7 mouse cellular contexts compared by ENCODE assay signal in the genomic region with DNA sequence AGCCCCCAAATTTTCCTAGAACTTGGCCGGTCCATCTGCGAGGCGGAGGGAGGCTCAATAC. TPM values are rescaled to one million over a fixed set of nuclear protein-coding genes. Genes with fewer than 3 reads are reported as not detected.
DNase-seq lines count a peak whose midpoint lies in the region; ATAC-seq and TF ChIP-seq lines count a peak whose summit lies in the region.

A gene (minus strand): TSS at position 14 of the 61 bp plus-strand sequence.

- H3K4me1 ChIP-seq in lung, adult 2 months (ENCODE audit: control insufficient read depth, insufficient read depth, low read length), result no peaks in the 10 kb centered on the region
- peaks cover 21% of the 10 kb centered on the region for H3K4me1 ChIP-seq in embryonic facial prominence, embryonic 15.5 days
- H3K4me1 ChIP-seq in limb, embryonic 10.5 days, result peaks cover 29% of the 10 kb centered on the region
- peaks cover 34% of the 10 kb centered on the region for H3K4me1 ChIP-seq in neural tube, embryonic 15.5 days

- ATAC-seq in embryonic facial prominence, embryonic 15.5 days (ENCODE audit: insufficient number of reproducible peaks, low FRiP score, low TSS enrichment, low read depth), result no peak
- no peak for ATAC-seq in neural tube, embryonic 15.5 days (ENCODE audit: low FRiP score)

- no peaks in the 10 kb centered on the region for H3K9me3 ChIP-seq in embryonic facial prominence, embryonic 15.5 days (replicated peaks)
- H3K9me3 ChIP-seq in limb, embryonic 10.5 days (replicated peaks), result no peaks in the 10 kb centered on the region
- no peaks in the 10 kb centered on the region for H3K9me3 ChIP-seq in neural tube, embryonic 15.5 days (replicated peaks)

- TF ChIP-seq CTCF in lung, adult 2 months (IDR thresholded peaks at IDR 0.05; ENCODE audit: insufficient read depth, low read length), result no peak

- peak within 1 kb of the TSS; percentile 90 for H3K4me3 ChIP-seq in lung, adult 2 months (replicated peaks; ENCODE audit: extremely low read depth, low read depth, low read length)
- peak within 1 kb of the TSS; percentile 79 for H3K4me3 ChIP-seq in embryonic facial prominence, embryonic 15.5 days (replicated peaks)
- H3K4me3 ChIP-seq in limb, embryonic 10.5 days, result peak within 1 kb of the TSS; percentile 85
- H3K4me3 ChIP-seq in neural tube, embryonic 15.5 days (replicated peaks), result peak within 1 kb of the TSS; percentile 77

- TF ChIP-seq POLR2A in lung, adult 2 months (IDR thresholded peaks at IDR 0.05; ENCODE audit: borderline replicate concordance, extremely low read depth, low read depth, low read length), result no peak

- DNase-seq in lung, adult 2 months, result no peak
- DNase-seq in lung, adult 18-20 months, result no peak
- DNase-seq in limb, embryonic 10.5 days (ENCODE audit: low spot score), result no peak
- DNase-seq in urinary bladder, postnatal 14 days (ENCODE audit: low spot score), result no peak
- no peak for DNase-seq in thymus, postnatal 4 days

- H3K36me3 ChIP-seq in embryonic facial prominence, embryonic 15.5 days, result 0 out of 2 replicates have a peak, but pooled peaks cover 5% of the 10 kb centered on the region
- H3K36me3 ChIP-seq in limb, embryonic 10.5 days, result peaks cover 10% of the 10 kb centered on the region
- H3K36me3 ChIP-seq in neural tube, embryonic 15.5 days, result peaks cover 12% of the 10 kb centered on the region; the same call in 1 of the 2 replicates

- peak within 1 kb of the TSS; percentile 45 for H3K27ac ChIP-seq in embryonic facial prominence, embryonic 15.5 days (replicated peaks)
- peak within 1 kb of the TSS; percentile 90 for H3K27ac ChIP-seq in limb, embryonic 10.5 days
- peak within 1 kb of the TSS; percentile 88 for H3K27ac ChIP-seq in neural tube, embryonic 15.5 days (replicated peaks)

- peak within 1 kb of the TSS; percentile 89 for H3K4me2 ChIP-seq in embryonic facial prominence, embryonic 15.5 days (replicated peaks)
- H3K4me2 ChIP-seq in neural tube, embryonic 15.5 days, result peak within 1 kb of the TSS; percentile 87

- H3K27me3 ChIP-seq in embryonic facial prominence, embryonic 15.5 days, result no peaks in the 10 kb centered on the region
- H3K27me3 ChIP-seq in limb, embryonic 10.5 days (ENCODE audit: low read depth, poor library complexity, severe bottlenecking), result peaks cover 51% of the 10 kb centered on the region
- no peaks in the 10 kb centered on the region for H3K27me3 ChIP-seq in neural tube, embryonic 15.5 days (replicated peaks)

- H3K9ac ChIP-seq in embryonic facial prominence, embryonic 15.5 days, result peak within 1 kb of the TSS; percentile 78
- H3K9ac ChIP-seq in neural tube, embryonic 15.5 days (replicated peaks), result peak within 1 kb of the TSS; percentile 88

- WGBS in lung, adult 2 months, result 0% methylated on average over 3 of the region's 3 CpGs
- WGBS in embryonic facial prominence, embryonic 15.5 days, result 0% methylated on average over 3 of the region's 3 CpGs
- WGBS in limb, embryonic 10.5 days, result 2% methylated on average over 3 of the region's 3 CpGs
- WGBS in neural tube, embryonic 15.5 days, result 0% methylated on average over 3 of the region's 3 CpGs

RNA-seq across cellular contexts. Expression of the gene that starts here (rescaled TPM):
- polyA plus RNA-seq in lung, adult 2 months (2012; rRNA removed), result 0.72 and 0.87 TPM in 2 replicates
- 0.12 and 0.24 TPM in 2 replicates for polyA plus RNA-seq in embryonic facial prominence, embryonic 15.5 days (2015; fragmentation: Nextera tagmentation; extraction: Ambion mirVana)
- 0.23 TPM in 1 of 2 replicates, not detected in the other for polyA plus RNA-seq in limb, embryonic 10.5 days (2016; fragmentation: Nextera tagmentation; extraction: Ambion mirVana)
- 1.5 and 1.6 TPM in 2 replicates for polyA plus RNA-seq in neural tube, embryonic 15.5 days (2015; fragmentation: Nextera tagmentation; extraction: Ambion mirVana)
